Mouse (Mus musculus) kidney, embryonic 16.5 days (tissue): ENCODE measurements around the gene Med27. TPM values are rescaled to one million over a fixed set of nuclear protein-coding genes. Genes with fewer than 3 reads are reported as not detected.

ENCODE experiments used
- ATAC-seq: fragments of 200-750 bp; cut with Nextera tagmentation; 2 replicates; pipeline ENCODE4 v1.8.0; 2017; ENCODE audit warnings: moderate TSS enrichment; ENCODE audit not compliant: low FRiP score, low TSS enrichment
- H3K27ac ChIP-seq: fragments of 300-500 bp; sonication (generic); 2 replicates; pipeline ENCODE4 v1.5.1; 2014; ENCODE audit warnings: low read length
- H3K27me3 ChIP-seq: fragments of 300-500 bp; sonication (generic); 2 replicates; pipeline ENCODE4 v1.6.1; 2014; ENCODE audit warnings: low read length, control low read depth, mixed read lengths; ENCODE audit not compliant: insufficient read depth
- H3K36me3 ChIP-seq: fragments of 300-500 bp; sonication (generic); 2 replicates; pipeline ENCODE4 v1.6.1; 2014; ENCODE audit warnings: low read length, control low read depth, mixed read lengths; ENCODE audit not compliant: insufficient read depth
- H3K4me1 ChIP-seq: fragments of 300-500 bp; sonication (generic); 2 replicates; pipeline ENCODE4 v1.6.1; 2014; ENCODE audit warnings: low read length, control low read depth, mixed read lengths; ENCODE audit not compliant: insufficient read depth
- H3K4me2 ChIP-seq: fragments of 300-500 bp; sonication (generic); replicated peaks from 2 replicates; pipeline ENCODE4 v1.6.1; 2014; ENCODE audit warnings: low read depth, low read length
- H3K4me3 ChIP-seq: fragments of 300-500 bp; sonication (generic); 2 replicates; pipeline ENCODE4 v1.5.1; 2014; ENCODE audit warnings: mild to moderate bottlenecking, low read length
- H3K9ac ChIP-seq: fragments of 300-500 bp; sonication (generic); replicated peaks from 2 replicates; pipeline ENCODE4 v1.6.1; 2014; ENCODE audit warnings: low read length
- H3K9me3 ChIP-seq: fragments of 300-500 bp; sonication (generic); 2 replicates; pipeline ENCODE4 v1.6.1; 2016; ENCODE audit warnings: low read length, control low read depth
- WGBS: fragments of 180-500 bp; shearing (Covaris S2); extraction: QIAGEN DNeasy Blood & Tissue Kit; methylation state at CpG from one replicate; pipeline ENCODE4 v1.1.7; 2014; 5-methylcytosine and 5-hydroxymethylcytosine counted together
- polyA plus RNA-seq: library from polyadenylated mRNA; unstranded; fragments of >200 nt; fragmentation: Nextera tagmentation; extraction: Ambion mirVana; gene quantifications from 2 replicates; pipeline ENCODE4 v1.2.1, GENCODE M21; 2015

Med27 gene
- polyA plus RNA-seq, 1 experiment from 2014 or later: 53.0 TPM

DNA sequence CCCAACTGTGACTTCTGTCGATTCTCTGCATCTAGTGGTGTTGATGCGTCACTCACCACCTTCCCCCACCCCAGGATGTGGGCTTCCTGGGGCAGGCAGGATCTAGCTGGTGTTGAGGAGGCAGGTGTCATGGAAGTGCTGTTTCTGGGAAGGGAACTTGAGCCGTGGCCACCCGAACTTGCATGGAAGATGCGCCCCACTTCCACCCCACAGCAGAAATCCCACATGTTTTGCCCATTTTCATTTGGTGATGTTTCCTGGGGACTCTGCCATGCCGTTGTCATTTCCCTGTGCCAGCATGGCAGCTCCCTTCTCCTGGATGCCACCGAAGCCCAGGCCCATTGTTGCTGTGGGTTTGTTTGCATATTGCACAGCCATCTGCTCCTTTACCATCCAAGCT is 42.3 kb downstream of the Med27 start:
- no peaks in the 10 kb centered on the region for H3K9me3 ChIP-seq
- no peaks in the 10 kb centered on the region for H3K4me1 ChIP-seq
- H3K27me3 ChIP-seq: no peaks in the 10 kb centered on the region
- no peak overlapping the region for H3K4me2 ChIP-seq
- ATAC-seq: no peak
- no peak overlapping the region for H3K4me3 ChIP-seq
- WGBS: 88% methylated on average over 7 of the region's 7 CpGs
- H3K9ac ChIP-seq: no peak overlapping the region
- H3K27ac ChIP-seq: no peak overlapping the region
- H3K36me3 ChIP-seq: no peaks in the 10 kb centered on the region

DNA sequence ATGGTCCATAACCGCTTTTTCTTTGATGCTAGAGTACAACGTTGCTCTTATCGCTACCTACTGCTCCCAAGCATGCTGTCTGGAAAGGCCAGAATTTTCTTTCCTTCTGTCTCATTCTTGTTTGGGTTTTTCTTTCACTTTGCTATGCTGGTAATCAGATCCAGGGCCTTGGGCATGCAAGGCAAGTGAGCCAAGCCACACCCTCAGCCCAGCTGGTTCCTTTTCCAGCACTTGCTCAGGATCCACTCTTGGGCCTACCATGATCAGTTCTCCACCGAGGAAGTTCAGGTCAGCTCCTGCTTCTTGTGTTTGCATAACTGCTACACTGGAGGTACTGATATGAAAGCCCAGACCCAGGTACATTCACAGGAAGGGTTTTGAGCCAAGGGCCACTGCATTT is 44.5 kb downstream of the Med27 start:
- no peak overlapping the region for H3K9ac ChIP-seq
- H3K4me2 ChIP-seq: no peak overlapping the region
- no peaks in the 10 kb centered on the region for H3K9me3 ChIP-seq
- ATAC-seq: no peak
- no peak overlapping the region for H3K27ac ChIP-seq
- no peaks in the 10 kb centered on the region for H3K36me3 ChIP-seq
- H3K4me3 ChIP-seq: no peak overlapping the region
- no peaks in the 10 kb centered on the region for H3K27me3 ChIP-seq
- 85% methylated on average over 4 of the region's 4 CpGs for WGBS
- no peaks in the 10 kb centered on the region for H3K4me1 ChIP-seq

DNA sequence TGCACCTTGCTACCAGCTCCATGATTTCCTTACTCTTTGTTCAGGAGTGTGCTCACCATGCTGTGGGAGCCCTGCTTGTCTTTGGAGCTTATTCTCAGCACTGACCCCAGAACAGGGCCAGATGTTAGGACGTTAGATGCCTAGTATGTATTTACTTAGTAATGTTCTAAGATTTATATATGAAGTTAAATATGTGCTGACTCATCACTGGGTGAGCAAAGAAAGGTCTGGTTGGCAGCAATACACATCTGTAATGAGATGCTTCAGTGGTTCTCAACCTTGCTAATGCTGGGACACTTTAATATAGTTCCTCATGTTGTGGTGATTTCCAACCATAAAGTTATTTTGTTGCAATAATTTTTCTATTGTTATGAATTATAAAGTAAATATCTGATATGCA is 45.4 kb downstream of the Med27 start:
- no peak for ATAC-seq
- 43% methylated on average over 1 of the region's 1 CpGs for WGBS
- no peak overlapping the region for H3K4me2 ChIP-seq

DNA sequence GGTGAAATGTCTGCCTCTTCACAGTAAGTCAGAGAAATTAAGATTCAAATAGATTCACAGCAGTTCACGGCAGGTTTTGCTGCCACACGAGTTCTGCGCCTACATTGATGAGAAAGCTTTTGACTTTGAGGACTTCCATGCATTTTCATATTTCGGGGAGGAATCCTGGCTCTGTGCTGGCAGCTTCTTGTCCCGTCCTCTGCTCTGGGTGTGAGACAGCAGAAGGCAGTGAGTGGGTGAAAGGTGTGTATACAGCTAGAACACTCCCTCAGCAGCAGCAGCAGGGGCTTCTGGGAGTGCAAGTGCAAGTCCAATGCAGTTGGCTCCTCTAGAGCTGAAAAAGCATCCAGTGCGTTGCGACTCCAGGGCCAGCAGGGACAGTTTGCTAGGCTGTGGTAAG is 53.6 kb downstream of the Med27 start:
- Histone ChIP-seq H3K36me3 (no peaks in the 10 kb centered on the region), H3K4me3 (no peak overlapping the region), H3K9ac (no peak overlapping the region), H3K4me1 (0 out of 2 replicates have a peak, but pooled peaks cover 6% of the 10 kb centered on the region), H3K27me3 (no peaks in the 10 kb centered on the region), H3K9me3 (no peaks in the 10 kb centered on the region), H3K4me2 (no peak overlapping the region), H3K27ac (no peak overlapping the region)
- ATAC-seq: no peak
- 91% methylated on average over 7 of the region's 7 CpGs for WGBS

More for the DNA sequence above, 45.4 kb downstream of the Med27 start:
- Histone ChIP-seq H3K9me3 (no peaks in the 10 kb centered on the region), H3K4me3 (no peak overlapping the region), H3K27ac (no peak overlapping the region), H3K27me3 (no peaks in the 10 kb centered on the region), H3K4me1 (no peaks in the 10 kb centered on the region), H3K36me3 (no peaks in the 10 kb centered on the region), H3K9ac (no peak overlapping the region)

DNA sequence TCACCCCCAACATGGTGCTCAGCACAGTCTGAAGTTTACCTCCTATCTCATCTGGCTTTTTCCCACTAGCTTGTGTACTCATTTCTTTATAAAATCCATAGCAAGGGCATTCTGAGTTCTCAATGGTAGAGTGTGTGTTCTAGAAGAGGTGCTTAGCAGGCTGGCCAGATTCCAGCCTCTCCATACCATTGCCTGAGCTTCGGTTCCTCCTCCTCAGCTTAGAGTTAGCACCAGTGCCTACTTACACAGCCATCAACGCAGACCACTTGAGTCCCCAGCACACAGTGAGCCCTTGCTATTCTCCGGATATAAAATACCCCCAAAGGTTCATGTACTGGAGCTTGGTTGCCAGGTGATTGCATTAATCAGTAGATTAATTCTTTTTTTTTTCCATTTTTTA is 54.2 kb downstream of the Med27 start:
- Histone ChIP-seq H3K4me3 (no peak overlapping the region), H3K9ac (no peak overlapping the region), H3K27ac (no peak overlapping the region), H3K4me2 (no peak overlapping the region), H3K27me3 (no peaks in the 10 kb centered on the region), H3K4me1 (0 out of 2 replicates have a peak, but pooled peaks cover 6% of the 10 kb centered on the region), H3K9me3 (no peaks in the 10 kb centered on the region), H3K36me3 (no peaks in the 10 kb centered on the region)
- ATAC-seq: no peak
- WGBS: 92% methylated on average over 3 of the region's 3 CpGs

DNA sequence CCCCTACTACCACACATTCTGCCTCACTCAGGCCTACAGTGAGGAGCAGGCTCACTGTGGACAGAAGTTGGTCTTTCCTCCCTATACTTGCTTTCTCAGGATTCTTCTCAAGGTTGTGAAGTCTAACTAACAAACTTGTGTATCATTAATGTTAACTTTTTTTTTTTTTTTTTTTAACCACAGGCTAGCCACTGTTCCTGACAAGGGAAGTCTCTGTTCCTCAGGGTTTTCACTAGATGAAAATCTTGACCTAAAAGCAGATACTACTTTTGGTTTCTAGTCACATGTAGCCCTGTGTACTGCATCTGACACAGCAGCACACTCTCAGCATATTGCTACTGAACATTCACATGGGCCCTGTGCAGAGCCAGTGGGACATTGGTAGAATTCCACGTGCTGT is 55.2 kb downstream of the Med27 start:
- no peaks in the 10 kb centered on the region for H3K36me3 ChIP-seq
- WGBS: 79% methylated on average over 1 of the region's 1 CpGs
- no peak overlapping the region for H3K4me3 ChIP-seq
- ATAC-seq: no peak
- H3K27me3 ChIP-seq: no peaks in the 10 kb centered on the region
- H3K4me1 ChIP-seq: 0 out of 2 replicates have a peak, but pooled peaks cover 6% of the 10 kb centered on the region
- no peaks in the 10 kb centered on the region for H3K9me3 ChIP-seq
- H3K27ac ChIP-seq: no peak overlapping the region
- no peak overlapping the region for H3K4me2 ChIP-seq
- H3K9ac ChIP-seq: no peak overlapping the region

DNA sequence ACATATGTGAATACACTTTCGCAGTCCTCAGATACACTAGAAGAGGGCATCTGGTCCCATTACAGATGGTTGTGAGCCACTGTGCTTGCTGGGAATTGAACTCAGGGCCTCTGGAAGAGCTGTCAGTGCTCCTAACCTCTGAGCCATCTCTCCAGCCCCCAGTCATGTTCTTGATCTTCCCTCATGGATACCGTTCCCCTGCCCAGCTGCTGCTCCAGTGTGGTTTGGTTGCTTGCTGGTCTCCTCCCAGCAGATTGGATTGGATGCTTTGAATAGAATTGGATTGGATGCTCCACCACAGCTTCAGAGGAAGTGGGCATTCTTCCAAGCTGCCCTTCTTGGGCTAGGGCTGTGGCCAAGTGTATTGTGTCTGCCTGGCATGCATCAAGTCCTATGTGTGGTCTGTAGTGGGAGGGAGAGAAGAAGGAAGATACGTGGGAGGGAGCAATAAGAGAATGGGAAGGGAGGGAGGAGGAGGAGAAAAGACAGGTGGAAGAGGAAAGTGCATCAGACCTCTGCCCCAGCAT is 56.0 kb downstream of the Med27 start:
- H3K27ac ChIP-seq: no peak overlapping the region
- 73% methylated on average over 3 of the region's 3 CpGs for WGBS

DNA sequence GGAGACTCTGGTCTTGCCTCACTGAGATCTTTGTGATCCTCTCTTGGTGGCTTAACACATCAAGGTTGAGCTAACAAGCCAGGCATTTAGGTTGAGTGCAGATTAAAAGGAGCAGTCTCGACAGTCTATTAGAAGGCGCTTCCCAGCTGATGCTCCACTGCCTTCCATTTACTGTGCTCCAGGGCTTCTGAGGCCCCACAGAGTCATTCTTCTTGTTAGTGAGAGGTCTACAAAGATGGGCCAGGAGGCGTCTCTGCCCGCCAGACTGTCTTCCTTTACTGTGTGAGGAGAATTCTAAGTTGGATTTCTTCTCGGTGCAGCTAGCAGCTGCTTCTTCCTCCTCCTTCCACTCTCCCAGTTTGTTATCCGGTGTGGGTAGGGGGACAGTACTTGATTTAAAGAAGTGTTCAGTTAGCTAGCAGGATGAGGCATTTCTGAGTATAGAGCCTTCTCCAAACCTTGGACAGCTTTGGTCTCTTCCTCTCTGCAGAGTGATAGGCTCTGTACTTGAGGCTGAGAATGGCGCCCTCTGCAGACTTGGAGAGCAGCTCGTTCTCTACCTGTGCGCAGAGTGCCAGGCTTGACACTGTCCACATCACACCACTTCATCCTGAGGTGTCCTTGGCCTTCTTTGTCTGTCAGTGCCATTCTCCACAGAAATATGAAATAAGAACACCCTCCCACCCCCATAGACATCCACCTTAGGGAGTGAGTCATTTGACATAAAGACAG is 57.3 kb downstream of the Med27 start:
- Histone ChIP-seq H3K36me3 (no peaks in the 10 kb centered on the region), H3K9ac (no peak overlapping the region), H3K4me2 (no peak overlapping the region), H3K4me1 (peaks cover 10% of the 10 kb centered on the region), H3K4me3 (no peak overlapping the region), H3K27ac (no peak overlapping the region), H3K27me3 (no peaks in the 10 kb centered on the region), H3K9me3 (no peaks in the 10 kb centered on the region)
- WGBS: 80% methylated on average over 9 of the region's 9 CpGs
- ATAC-seq: no peak

More for the DNA sequence above, 56.0 kb downstream of the Med27 start:
- Histone ChIP-seq H3K9ac (no peak overlapping the region), H3K27me3 (no peaks in the 10 kb centered on the region), H3K9me3 (no peaks in the 10 kb centered on the region), H3K4me3 (no peak overlapping the region), H3K36me3 (no peaks in the 10 kb centered on the region), H3K4me2 (no peak overlapping the region), H3K4me1 (peaks cover 8% of the 10 kb centered on the region)
- no peak for ATAC-seq

DNA sequence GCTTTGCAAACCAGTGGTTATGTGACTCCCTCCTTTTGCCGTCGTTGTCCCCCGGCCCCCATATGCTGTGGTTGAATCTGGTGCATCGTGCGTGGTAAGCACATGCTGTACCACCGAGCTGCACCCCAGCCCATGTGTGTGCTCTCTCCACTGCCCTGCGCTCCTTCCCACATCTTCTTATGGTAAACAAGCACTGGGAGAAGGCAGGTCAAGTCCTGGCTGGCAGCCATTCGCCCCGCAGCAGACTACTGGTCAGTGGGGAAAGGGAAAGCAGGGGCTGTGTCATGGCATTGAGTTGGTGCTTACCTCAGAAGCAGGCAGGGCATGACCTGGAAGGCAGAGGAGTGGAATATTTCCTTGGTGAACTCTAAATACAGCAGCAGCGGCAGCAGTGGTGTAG is 58.3 kb downstream of the Med27 start:
- Histone ChIP-seq H3K36me3 (no peaks in the 10 kb centered on the region), H3K9ac (no peak overlapping the region), H3K4me2 (no peak overlapping the region), H3K27me3 (no peaks in the 10 kb centered on the region), H3K4me1 (peaks cover 10% of the 10 kb centered on the region), H3K4me3 (no peak overlapping the region), H3K27ac (no peak overlapping the region), H3K9me3 (no peaks in the 10 kb centered on the region)
- 75% methylated on average over 10 of the region's 10 CpGs for WGBS
- no peak for ATAC-seq

DNA sequence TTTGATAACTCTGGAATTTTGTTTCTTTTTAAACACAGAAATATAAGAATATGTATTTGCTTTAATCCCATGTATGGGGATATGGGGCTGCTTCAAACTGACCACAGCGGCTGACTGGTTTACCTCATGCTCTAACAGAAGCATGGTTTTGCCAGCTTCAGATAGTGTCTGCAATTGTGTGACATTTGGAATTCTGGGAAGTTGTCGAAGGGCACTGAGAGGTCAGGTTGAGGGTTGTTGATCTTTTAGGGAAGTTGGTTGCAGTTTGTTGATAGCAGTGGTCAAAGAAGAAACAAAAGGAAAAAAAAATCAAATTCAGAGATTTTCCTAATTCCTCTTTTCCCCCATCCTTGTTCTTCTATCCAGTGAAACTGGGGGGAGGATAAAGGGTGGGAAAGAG is 59.2 kb downstream of the Med27 start:
- no peak overlapping the region for H3K27ac ChIP-seq
- H3K36me3 ChIP-seq: no peaks in the 10 kb centered on the region
- no peak overlapping the region for H3K4me2 ChIP-seq
- ATAC-seq: no peak
- 94% methylated on average over 2 of the region's 2 CpGs for WGBS
- no peak overlapping the region for H3K9ac ChIP-seq
- no peaks in the 10 kb centered on the region for H3K27me3 ChIP-seq
- H3K9me3 ChIP-seq: no peaks in the 10 kb centered on the region
- peaks cover 12% of the 10 kb centered on the region for H3K4me1 ChIP-seq
- H3K4me3 ChIP-seq: no peak overlapping the region
